In genomic region chr2:30737759-30738158, GRCm38 (mm10) we compare ENCODE assay signal across 12 mouse cellular contexts.
DNase-seq lines count a peak whose midpoint lies in the region; ATAC-seq and TF ChIP-seq lines count a peak whose summit lies in the region.
"Had no signal": no experiment of that assay in that cellular context is flagged by ENCODE, and none has a peak within 500 bp of the region (broad histone marks: within the 10 kb centered on the region; RNA-seq: fewer than 3 reads in every experiment).

No protein-coding gene starts in this region.

- H3K36me3 ChIP-seq in hindbrain, postnatal 0 days (ENCODE audit: insufficient read depth, low read length) = no peaks in the 10 kb centered on the region
- H3K36me3 ChIP-seq in neural tube, embryonic 14.5 days (ENCODE audit: control insufficient read depth, insufficient read depth, low read length) = no peaks in the 10 kb centered on the region
- H3K36me3 ChIP-seq: heart, embryonic 13.5 days; intestine, embryonic 15.5 days had no signal

- H3K4me3 ChIP-seq in hindbrain, postnatal 0 days (ENCODE audit: low read length) = no peak overlapping the region
- H3K4me3 ChIP-seq in neural tube, embryonic 14.5 days (ENCODE audit: low read depth, low read length) = no peak overlapping the region
- H3K4me3 ChIP-seq in cerebellum, adult 2 months (replicated peaks; ENCODE audit: insufficient read depth, low read depth, low read length) = no peak overlapping the region
- H3K4me3 ChIP-seq: heart, embryonic 13.5 days; intestine, embryonic 15.5 days had no signal

- H3K4me2 ChIP-seq in hindbrain, postnatal 0 days (ENCODE audit: low read depth, low read length) = no peak overlapping the region
- no peak overlapping the region for H3K4me2 ChIP-seq in neural tube, embryonic 14.5 days (ENCODE audit: low read depth, low read length)
- H3K4me2 ChIP-seq: heart, embryonic 13.5 days; intestine, embryonic 15.5 days had no signal

- no peak for TF ChIP-seq CTCF in hindbrain, postnatal 0 days (IDR thresholded peaks at IDR 0.05; ENCODE audit: low read depth)
- no peak for TF ChIP-seq CTCF in cerebellum, adult 2 months (IDR thresholded peaks at IDR 0.05; ENCODE audit: borderline replicate concordance, insufficient read depth, low read depth, low read length)

- H3K27me3 ChIP-seq in hindbrain, postnatal 0 days (ENCODE audit: insufficient read depth, low read length) = no peaks in the 10 kb centered on the region
- H3K27me3 ChIP-seq in neural tube, embryonic 14.5 days (ENCODE audit: control insufficient read depth, insufficient read depth, low read length) = no peaks in the 10 kb centered on the region
- H3K27me3 ChIP-seq in cerebellum, adult 2 months (ENCODE audit: control insufficient read depth, insufficient read depth, low read length) = no peaks in the 10 kb centered on the region
- H3K27me3 ChIP-seq: heart, embryonic 13.5 days; intestine, embryonic 15.5 days had no signal

- peaks cover 23% of the 10 kb centered on the region for H3K4me1 ChIP-seq in hindbrain, postnatal 0 days (ENCODE audit: insufficient read depth, low read length)
- 0 out of 2 replicates have a peak, but pooled peaks cover 5% of the 10 kb centered on the region for H3K4me1 ChIP-seq in neural tube, embryonic 14.5 days (ENCODE audit: control insufficient read depth, insufficient read depth, low read length)
- H3K4me1 ChIP-seq in cerebellum, adult 2 months (ENCODE audit: control insufficient read depth, insufficient read depth, low read length) = no peaks in the 10 kb centered on the region

- peak; percentile 73; the same call in 1 of the 2 replicates for ATAC-seq in hindbrain, postnatal 0 days
- peak; percentile 81; the same call in 1 of the 2 replicates for ATAC-seq in neural tube, embryonic 14.5 days (ENCODE audit: low read depth)
- ATAC-seq: intestine, embryonic 15.5 days; liver, postnatal 0 days had no signal

- H3K27ac ChIP-seq in hindbrain, postnatal 0 days = no peak overlapping the region
- peak overlapping the region; percentile 70 for H3K27ac ChIP-seq in neural tube, embryonic 14.5 days (ENCODE audit: low read depth, low read length)
- no peak overlapping the region for H3K27ac ChIP-seq in cerebellum, adult 2 months (ENCODE audit: insufficient read depth, low read length)
- H3K27ac ChIP-seq: heart, embryonic 13.5 days; intestine, embryonic 15.5 days had no signal

- no peaks in the 10 kb centered on the region for H3K9me3 ChIP-seq in hindbrain, postnatal 0 days (ENCODE audit: low read length)
- H3K9me3 ChIP-seq in neural tube, embryonic 14.5 days (ENCODE audit: control insufficient read depth, low read length) = no peaks in the 10 kb centered on the region
- H3K9me3 ChIP-seq: heart, embryonic 13.5 days; intestine, embryonic 15.5 days had no signal

- DNase-seq in frontal cortex, postnatal 10 days (ENCODE audit: low spot score in 2 of 2) = peak; percentile 50 to 53
- no peak for DNase-seq in frontal cortex, adult 2 months (ENCODE audit: extremely low spot score in 1 of 2, low spot score in 1 of 2)
- DNase-seq in right cerebral cortex, adult 18-20 months = peak; percentile 72
- DNase-seq in right cerebral cortex, postnatal 14 days = no peak
- DNase-seq in hindbrain, postnatal 0 days (ENCODE audit: low spot score) = peak; percentile 79
- DNase-seq in lung, postnatal 4 days = no peak
- DNase-seq in cerebellum, adult 2 months = no peak
- DNase-seq: B cell, adult 2 months; liver, postnatal 0 days had no signal

- H3K9ac ChIP-seq in hindbrain, postnatal 0 days (replicated peaks; ENCODE audit: low read length) = no peak overlapping the region
- H3K9ac ChIP-seq in neural tube, embryonic 14.5 days (replicated peaks; ENCODE audit: low read depth, low read length) = no peak overlapping the region
- H3K9ac ChIP-seq: heart, embryonic 13.5 days; intestine, embryonic 15.5 days; liver, postnatal 0 days had no signal

- WGBS in hindbrain, postnatal 0 days = 30% methylated on average over 5 of the region's 5 CpGs
- WGBS in neural tube, embryonic 14.5 days = 21% methylated on average over 5 of the region's 5 CpGs
- 45% methylated on average over 5 of the region's 5 CpGs for WGBS in cerebellum, adult 2 months

- TF ChIP-seq POLR2A in cerebellum, adult 2 months (IDR thresholded peaks at IDR 0.05; ENCODE audit: borderline replicate concordance, insufficient read depth, low read length) = no peak

Comparison
In these comparisons a context has a peak if more than half of its experiments do, and no peak if none do; other contexts are left out.
1. DNase-seq: peak in frontal cortex, postnatal 10 days (2 of 2), right cerebral cortex, adult 18-20 months (single experiment) and hindbrain, postnatal 0 days (single experiment); none in frontal cortex, adult 2 months (0 of 2), right cerebral cortex, postnatal 14 days (single experiment), lung, postnatal 4 days (0 of 2) and cerebellum, adult 2 months (0 of 2).